Mouse (Mus musculus) c-Kit-positive CD71-positive TER-119-positive erythroid progenitor cells, embryonic 14.5 days (primary cell): Measurements from ENCODE around the gene Igsf21.

ENCODE experiments used
- DNase-seq: peaks from one replicate; pipeline ENCODE4 v3.0.0-alpha.2; 2013; ENCODE audit warnings: low spot score

Gene Igsf21

DNA sequence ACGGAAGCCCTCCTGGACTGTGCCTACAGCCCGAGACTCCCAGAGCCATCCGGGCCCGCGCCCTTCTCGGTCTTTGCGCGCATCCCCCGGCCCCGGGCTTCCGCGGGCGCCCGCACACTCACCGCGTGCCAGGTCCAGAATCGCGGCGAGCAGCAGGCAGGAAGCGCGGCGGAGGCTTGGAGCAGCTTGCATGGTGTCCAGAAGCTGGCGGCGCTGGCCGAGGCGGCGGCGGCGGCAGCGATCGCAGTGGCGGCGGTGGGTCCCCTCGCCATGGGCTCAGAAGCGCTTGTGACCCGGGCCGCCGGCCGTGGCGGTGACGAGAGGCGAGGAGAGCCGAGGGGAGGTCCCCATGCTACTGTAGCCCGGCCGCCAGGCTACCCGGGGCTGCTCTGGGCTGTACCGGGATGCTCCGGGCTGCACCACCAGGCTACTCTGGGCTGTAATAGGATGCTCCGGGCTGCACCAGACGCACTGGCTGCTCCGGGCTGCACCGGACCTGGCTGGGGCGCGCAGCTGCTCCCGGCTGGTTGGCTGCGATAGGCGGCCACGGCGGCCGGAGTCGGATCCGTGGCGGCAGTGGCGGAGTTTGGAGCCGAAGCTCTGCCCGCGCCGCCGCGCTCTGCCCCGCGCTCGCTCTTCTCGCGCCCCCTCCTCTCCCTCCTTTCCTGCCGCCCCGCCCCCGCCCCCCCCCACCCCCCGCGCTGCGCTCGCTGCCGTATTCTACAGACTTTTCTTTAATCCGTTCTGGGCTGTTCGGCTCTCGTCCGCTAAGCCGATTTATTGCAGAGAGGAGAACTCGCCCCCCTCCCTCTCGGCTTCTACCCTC, at the start of gene Igsf21:
Igsf21 (minus strand) TSS at position 605 of the 826 bp plus-strand sequence.
- DNase-seq: peak; percentile 3

GRCm38 (mm10) chr4:140285726-140286316, 39.2 kb upstream of the Igsf21 start:
- no peak for DNase-seq

- no peak for DNase-seq
Measured at GRCm38 (mm10) chr4:140283398-140283797, 36.8 kb upstream of the Igsf21 start.

DNA sequence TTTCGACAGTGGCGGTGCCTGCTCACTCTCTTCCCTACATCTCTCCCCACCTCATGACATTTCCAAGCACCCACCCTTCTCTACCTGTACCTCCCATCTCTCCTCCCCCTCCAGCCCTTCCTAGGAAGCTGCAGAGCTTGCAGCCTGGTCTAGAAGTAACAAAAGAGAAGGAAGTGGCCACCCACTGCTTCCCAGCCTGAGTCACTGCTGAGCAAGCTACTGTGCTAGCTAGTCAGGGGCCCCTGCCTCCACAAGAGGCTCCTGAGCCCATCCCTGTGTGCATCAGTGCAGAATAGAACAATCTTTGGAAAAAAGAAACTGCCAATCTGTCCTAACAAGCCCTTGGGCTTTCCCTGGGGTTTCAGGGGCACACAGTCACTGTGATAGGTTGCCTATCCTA, 31.7 kb upstream of the Igsf21 start:
- DNase-seq: no peak

DNA sequence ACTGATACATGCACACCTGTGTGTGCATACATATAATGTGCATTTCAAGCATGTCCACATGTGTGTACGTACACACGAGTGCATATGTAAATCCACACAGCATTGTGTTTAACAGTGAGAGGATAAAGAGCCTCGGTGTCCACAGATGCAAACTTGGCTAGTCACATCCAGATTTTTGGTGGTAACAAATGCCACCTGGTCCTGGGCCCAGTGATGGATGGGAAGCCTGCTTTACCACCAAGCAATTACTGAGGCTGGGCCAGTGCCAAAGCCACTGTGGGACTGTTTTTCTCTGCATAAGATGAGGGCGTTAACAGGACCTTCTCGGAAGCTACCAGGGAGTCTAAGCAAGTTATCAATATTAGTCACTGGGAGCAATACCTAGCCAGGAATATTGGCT, 25.3 kb upstream of the Igsf21 start:
- no peak for DNase-seq

DNA sequence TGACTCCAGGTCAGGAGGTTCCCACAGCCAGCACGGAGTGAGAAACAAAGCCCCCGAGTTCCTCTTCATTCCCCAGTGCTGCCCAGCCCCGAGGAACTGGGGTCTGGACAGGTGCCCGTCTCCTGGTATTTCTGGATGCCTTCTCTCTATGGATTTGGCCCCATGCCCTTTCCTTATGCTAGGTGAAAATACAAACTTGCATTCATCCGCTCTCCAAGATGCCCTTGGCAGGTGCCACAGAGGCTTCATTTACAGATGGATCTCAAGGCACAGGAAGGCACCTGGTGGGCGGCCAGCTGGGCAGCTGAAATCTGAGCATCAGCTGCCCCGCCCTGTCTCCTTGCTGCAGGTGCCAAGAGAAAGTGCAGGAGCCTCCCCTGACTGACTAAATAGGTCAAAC, 23.9 kb upstream of the Igsf21 start:
- no peak for DNase-seq

DNA sequence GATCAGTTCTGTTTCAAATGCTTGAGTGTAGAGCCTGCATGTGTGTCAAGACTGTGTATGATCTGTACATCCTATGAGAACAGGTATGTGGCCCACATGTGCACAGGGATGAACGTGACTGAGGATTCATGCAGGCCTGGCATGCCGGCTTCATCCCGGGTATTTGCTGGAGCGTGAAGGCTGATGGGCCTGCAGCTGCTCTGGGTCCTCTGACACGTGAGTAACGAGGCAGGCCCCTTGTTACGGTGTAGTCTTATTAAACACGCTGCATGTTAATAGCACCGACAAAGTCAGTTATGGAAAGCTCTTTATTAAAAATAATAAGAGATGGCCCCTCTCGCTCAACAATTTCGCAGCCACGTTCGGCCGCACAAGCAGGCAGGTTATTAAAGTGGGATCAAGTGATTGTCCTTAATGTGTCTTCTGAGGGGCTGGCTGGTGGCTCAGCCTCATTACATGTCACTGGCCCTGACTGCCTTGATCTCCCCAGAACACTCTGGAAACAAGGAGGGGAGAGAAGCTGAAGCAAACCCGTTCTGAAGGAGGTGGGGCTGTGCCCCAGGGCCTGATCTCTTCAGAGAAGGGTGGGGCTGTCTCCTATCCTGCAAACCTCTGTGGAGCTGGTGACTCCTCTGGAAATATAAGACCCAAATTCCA, 22.7 kb upstream of the Igsf21 start:
- DNase-seq: no peak

DNA sequence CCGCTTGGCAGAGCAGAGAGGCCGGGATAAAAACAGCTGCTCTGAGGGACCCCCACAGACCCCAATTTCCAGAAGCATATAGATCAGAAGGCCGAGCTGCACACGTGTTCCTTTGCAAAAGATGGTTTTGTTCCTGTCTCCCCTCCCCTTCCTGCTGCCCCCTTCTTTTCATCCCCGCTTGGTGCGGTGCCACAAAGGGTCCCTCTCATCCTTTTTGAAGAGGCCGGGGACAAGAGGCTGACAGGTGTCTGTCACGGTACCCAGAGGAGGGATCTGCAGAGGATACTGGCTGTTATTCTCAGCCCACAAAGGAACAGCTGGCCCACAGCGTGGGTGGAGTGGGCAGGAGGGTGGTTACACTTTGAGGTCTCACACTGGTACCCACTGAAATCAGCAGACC, 21.3 kb upstream of the Igsf21 start:
- no peak for DNase-seq

DNA sequence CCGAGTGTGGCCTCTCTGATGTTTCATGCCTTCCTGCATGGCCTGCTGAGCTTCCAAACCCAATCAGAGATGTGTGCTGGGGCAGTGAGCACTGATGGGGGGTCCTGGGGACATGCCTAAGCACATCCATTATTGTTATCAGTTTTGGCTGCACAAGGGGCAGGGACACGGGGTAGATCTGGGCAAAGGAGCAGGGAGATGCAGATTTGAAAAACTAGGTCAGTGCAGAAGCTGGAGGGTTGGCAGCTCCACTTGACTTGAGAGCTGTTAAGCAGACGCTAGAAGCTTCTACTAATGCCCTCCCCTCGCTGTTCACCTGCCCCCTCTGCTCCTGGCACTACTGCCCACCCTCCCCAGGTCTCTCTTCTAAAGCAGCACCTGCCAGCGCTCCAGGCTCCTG, 20.5 kb upstream of the Igsf21 start:
- DNase-seq: no peak

DNA sequence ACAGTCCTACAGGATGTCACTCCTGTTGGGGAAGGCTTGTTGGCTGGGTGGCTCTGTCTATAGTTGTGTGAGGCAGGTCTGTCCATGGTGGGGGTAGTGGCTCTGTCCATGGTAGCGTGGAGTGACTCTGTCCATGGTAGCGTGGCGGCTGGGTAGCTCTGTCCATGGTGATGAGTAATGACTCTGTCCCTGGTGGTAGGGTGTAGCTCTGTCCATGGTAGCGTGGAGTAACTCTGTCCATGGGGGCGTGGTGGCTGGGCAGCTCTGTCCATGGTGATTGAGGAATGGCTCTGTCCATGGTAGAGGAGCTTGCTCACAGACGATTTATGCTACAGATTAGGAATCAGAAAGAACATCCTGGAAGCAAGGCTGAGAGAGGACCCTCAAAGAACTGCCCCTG, 12.4 kb upstream of the Igsf21 start:
- no peak for DNase-seq

GRCm38 (mm10) chr4:140252369-140252768, 5.8 kb upstream of the Igsf21 start:
- DNase-seq: peak; percentile 2

- no peak for DNase-seq
Measured at GRCm38 (mm10) chr4:140249011-140249744, 2.6 kb upstream of the Igsf21 start.

DNA sequence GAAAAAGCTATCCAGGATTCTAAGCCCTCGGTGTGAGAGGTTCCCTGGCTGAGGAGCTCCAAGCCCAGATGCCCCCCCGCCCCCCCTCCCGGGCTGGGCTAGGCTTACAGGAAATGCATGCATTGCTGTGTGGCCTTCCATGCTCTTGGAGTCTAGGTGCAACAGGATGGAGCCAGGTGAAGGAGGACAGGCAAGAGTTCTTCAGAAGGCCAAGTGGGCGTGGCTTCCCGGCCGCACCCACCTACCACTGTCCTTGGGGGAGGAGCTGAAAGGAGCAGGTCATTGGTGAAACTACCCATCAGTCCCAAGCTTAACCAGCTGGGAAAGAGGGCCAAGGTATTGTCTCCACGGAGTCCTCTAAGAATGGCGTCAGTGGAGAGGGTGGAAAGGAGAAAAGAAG, 1.8 kb upstream of the Igsf21 start:
- no peak for DNase-seq

- no peak for DNase-seq
Measured at GRCm38 (mm10) chr4:140247006-140248003, 721 bp upstream of the Igsf21 start.

DNA sequence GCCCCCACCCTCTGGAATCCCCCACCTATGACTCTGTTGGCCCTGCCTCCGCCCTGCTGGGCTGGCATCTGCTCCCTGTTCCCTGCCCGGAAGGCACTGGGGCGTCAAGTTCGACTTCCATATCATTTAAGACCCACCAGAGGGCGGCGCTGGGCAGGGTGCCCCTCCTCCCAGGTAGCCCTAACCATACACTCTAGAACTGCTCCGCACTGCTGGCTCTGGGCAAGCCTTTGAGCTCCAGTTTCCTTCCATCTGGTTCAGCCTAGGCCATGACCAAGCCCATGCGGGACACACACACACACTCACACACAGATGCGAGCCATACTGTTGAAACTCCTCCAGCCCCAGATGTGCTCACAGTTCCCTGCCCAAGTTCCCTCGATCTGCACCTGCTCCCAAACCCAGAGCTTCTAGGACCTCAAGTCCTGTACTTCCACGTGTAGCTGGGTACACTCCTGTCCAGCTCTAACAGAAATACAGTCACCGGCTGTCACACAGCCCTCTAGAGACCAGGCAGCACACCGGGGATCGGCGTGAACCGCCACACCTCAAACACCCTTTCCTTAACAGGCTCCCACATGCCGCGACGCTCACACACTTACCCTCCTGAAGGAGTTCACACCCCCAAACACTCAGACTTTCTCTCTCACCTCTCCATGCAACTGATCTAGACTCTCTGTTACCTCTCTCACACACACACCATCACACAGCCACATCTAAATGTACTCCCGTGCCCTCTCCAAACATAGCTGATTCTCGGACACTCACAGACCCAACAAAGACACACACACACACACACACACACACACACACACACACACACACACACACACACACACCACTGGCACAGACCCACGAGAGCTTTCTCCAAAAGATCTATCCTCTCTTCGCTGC, 1.1 kb downstream of the Igsf21 start:
- no peak for DNase-seq

- no peak for DNase-seq
Measured at GRCm38 (mm10) chr4:140244835-140245234, 1.7 kb downstream of the Igsf21 start.

- no peak for DNase-seq
Measured at GRCm38 (mm10) chr4:140244161-140244813, 2.3 kb downstream of the Igsf21 start.

DNA sequence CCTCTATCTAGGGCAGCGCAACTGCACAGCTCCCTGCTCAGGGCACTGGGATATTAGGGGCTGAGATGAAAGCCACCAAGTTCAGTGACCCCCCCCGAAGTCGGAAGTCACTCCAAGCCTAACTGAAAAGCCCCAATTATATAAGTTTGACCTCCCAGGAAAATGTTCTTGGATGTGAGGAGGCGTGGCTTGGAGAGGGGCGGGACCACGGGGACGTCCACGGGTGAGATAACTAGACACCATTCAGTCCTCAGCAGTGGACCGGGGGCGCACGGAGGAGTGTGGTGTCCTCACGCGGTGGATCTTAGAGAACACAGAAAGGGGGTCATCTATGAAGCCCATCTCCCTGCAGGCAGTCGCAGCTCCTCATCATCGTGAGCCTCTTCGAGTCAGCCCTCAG, 3.4 kb downstream of the Igsf21 start:
- no peak for DNase-seq

DNA sequence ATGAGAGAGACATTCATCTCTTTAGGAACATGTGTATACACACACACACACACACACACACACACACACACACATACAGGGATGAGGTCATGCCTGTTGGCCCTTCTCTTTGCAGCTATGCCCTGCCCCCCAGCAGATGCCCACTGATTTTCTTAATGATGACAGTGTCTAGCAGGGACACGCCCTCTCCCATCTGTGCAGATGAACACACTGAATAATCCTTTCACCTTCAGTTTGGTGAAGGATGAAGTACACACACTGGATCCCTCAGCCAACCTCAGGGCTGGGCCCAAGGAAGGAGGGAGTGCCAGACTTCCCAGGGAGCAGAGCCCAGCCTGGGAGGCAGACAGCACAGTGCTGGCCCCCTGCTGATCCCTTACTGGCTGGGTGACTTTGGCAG, 4.3 kb downstream of the Igsf21 start:
- no peak for DNase-seq

GRCm38 (mm10) chr4:140237305-140237741, 9.3 kb downstream of the Igsf21 start:
- no peak for DNase-seq
